Mouse (Mus musculus) spleen, adult 18-20 months (tissue): ENCODE measurements around the gene Bloc1s3.
"Not testable (repeated sequence)": the region's sequence is repeated elsewhere in the genome, so short reads cannot be mapped to it uniquely, and the experiment has no call there.

ENCODE experiments used
- DNase-seq, 2 experiments: peaks; one replicate each; pipeline ENCODE4 v3.0.0; 2022; ENCODE audit warnings: mixed read lengths in 2 of 2

The Bloc1s3 gene

DNA sequence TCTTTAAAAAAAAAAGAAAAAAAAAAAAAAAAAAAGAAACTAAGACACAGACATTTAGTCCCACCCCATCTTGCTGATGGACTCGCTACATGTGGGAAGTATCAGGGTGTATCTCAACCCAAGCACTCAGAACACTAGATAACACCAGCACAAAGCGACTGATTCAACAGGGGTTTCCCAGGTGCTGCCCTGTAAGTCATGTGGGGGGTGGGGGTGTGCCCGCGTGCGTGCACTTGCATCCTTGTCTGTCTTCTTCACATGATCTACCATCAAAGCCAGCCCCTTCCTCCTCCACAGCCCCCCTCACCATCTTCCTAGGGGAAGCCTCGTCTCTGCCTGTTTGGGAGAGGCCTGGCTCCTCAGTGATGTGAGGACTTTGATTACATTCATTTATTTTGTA is 4.2 kb upstream of the Bloc1s3 start:
- no peak for DNase-seq

DNA sequence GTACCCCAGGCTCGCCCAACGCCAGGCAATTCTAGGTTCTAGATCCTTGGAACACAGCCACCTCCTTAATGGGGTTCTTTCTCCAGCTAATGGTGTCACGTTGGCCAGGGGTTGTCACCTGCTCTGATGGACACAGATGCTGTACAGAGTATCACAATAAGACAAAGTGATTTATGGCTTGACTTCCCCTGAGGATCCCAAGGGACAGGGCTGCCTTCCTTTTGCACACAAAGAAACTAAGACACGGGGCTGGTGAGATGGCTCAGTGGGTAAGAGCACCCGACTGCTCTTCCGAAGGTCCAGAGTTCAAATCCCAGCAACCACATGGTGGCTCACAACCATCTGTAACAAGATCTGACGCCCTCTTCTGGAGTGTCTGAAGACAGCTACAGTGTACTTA is 3.8 kb upstream of the Bloc1s3 start:
- not testable (repeated sequence) for DNase-seq

DNA sequence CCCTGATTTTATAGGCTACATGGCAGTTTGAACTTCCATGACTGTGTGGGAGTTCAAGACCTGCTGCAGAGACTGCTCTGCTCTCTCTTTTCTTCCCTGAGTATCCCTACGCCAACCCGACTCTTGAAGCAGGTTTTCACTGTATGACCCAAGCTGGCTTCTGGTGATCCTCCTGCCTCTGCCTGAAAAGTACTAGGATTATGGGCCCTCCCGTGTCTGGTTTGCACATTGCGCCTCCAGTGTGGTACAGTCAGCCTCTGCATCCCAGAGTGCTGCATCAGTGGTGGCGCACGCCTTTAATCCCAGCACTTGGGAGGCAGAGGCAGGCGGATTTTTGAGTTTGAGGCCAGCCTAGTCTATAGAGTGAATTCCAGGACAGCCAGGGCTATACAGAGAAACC is 1.6 kb upstream of the Bloc1s3 start:
- no peak for DNase-seq

DNA sequence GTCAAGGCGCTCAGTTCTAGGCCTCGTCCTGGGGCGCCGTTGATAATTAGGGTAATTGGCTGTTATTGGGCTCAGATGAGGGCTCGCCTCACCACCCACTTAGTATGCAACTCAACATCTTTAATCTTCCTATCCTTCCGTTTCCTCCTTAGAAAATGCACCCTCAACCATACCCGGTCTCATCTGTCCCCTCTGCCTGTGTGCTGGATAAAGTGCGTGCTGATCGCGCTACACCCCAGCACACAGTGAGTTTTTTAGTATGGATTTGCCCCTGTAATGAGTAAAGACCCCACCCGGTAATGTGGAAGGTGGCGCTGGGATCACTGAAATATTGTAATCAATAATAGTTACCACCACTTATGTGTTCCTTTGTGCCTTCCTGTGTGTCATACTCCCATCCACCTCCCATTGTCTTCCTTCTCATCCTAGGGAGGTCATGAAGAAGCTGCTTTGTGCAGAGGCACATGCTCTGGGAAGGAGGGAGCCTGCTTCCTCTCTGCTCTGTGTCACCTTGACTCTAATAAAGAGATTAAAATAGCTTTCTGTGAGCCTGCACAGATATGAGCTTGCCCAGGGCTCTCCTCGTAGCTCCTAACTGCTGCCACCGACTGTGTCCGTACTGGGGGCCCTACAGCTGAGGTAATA is 879 bp upstream of the Bloc1s3 start:
- no peak for DNase-seq

DNA sequence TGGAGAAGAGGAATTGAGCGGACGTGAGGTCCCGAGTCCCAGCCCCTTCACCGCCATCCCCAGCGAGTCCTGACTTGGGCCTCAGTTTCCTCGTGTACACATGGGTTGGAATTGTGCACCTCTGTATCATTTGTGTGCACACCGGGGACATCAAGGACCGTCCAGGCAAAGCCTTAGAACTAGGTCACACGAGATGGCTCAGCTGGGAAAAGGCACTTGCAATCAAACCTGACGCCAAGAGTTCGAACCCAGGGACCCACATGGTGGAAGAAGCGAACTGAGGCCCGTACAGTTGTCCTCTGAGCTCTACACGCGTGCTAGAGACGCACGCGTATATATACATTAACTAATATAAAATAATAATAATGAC is 570 bp downstream of the Bloc1s3 start:
- DNase-seq: no peak

DNA sequence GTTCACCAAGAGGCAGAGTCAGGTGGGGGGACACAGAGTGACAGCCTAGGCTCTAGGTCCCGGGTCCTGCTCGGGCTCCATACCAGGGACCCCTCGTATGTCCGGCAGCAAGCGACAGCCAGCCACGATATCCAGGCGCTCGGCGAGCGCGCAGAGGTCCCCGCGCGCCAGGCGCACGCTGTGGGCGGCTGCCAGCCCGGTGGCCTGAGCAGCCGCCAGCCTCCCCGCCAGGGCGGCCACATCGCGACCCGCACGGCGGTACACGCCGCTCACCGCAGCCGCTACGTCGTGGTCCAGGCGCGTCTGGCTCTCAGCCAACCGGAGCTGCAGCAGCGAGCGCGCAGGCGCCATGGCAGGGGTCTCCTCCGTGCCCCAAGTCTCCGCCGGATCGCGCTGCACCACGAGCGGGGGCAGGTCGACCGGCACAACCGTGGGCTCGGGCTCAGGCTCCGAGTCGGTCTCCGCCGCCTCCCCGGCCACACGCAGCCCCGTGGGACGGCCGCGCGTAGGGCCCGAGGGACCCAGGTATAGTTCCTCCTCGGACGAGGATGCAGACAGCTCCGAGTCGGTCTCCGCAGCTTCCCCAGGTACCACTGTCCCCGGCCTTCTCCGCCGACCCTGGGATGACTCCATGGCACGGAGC is 1.1 kb downstream of the Bloc1s3 start:
- peak; percentile 38 to 50 for DNase-seq

DNA sequence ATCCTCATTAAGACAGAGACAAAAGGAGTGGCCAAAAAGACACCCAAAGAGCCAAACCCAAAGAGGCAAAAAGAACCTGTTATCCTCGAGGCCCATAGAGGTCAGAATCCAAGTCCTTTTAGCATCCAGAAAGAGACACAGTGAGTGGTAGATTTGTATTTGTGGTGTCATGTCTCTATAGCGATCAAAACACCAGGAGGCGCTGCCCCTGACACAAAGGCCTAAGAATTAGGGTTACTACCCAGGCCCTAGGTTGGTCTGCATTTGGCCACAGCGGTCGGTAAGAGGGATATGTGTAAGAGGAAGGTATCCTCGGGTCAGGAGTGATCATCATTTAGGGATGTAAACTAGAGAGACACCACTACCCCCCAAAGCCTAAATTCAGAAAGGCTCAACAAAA is 1.8 kb downstream of the Bloc1s3 start:
- DNase-seq: no peak

DNA sequence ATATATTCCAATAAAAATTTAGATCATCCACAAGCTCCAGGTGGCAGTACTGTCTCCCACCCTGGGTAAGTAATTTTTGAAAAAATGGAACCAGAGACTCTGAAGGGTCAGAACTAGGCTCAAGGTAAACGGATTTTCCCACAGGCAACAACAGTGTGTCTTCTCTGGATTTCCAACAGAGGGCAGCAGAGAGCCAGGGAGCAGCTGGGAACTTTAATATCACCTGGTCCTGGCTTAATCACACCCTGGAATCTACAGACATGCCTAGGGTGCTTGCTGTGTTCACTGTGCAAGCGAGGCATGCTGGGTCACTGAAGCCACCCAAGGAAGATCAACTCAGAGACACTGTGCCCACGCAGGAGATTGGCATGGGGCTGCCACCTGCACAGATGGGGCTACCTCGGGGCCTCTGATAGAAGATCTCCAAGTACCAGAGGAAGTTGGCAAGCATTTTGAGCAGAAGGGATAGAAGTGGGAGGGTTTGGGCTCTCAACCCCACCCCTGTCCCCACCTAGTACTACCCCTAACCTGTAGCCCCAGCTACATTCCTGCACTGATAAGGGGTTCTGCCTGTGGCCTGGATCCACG is 4.6 kb downstream of the Bloc1s3 start:
- DNase-seq: no peak

DNA sequence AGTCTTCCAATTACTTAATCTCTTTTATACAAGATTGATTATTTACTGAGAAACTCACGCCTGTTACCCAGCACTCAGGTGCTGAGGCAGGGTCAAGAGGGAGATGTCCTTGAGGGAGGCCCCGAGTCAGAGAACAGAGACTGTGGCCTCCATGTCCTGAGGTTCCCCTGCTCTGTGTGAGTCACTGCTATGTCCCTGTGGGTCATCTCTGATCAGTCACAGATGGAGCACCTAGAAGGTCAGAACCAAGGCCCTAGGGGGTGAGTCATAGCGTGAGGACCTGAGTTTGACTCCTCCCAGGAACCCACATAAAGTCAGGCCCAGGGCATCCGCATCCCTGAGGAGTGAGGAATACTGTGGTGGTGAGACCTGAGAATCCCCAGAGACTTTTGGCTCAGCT is 6.5 kb downstream of the Bloc1s3 start:
- DNase-seq: no peak

DNA sequence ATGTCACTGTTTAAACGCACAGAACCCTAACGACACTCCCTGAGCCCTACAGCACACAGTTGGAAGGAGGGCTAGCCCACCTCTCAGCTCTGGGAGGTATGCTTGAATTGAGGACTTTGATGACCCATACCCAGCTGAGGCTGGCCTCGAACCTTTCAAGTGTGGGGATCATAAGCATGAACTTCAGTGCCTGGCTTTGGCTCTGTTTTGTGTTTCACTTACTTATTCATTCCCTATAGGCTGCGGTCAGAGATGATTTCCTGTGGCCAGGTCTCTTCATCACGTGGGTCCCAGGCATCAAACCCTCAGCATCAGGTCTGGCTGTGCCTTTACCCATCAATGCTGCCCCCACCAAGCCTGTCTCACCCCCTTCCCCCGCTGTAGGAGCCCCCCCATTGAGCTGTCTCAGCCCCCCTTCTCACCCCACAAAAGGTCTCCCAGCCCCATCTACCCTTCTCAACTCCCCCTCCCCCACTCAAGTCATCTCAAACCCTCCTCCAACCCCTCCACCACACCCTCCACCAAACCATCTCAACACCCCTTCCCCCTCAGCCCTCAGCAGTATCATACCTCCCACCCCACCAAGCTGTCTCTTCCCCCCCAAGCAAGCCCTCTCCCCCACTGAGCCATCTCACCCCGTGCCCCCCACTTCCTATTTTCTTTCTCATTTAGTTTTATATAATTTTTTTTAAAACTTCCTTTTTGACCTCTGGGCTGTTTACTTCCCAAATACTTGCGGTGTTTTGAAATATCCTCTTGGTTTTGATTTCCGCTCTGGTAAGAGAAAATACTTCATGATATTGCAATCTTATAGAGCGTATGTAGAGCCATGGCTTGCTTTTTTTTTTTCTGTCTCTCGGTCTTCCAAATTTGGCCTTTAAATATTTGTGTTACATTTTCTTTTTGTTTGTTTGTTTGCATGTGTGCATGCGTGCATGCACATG is 7.5 kb downstream of the Bloc1s3 start:
- DNase-seq: no peak

DNA sequence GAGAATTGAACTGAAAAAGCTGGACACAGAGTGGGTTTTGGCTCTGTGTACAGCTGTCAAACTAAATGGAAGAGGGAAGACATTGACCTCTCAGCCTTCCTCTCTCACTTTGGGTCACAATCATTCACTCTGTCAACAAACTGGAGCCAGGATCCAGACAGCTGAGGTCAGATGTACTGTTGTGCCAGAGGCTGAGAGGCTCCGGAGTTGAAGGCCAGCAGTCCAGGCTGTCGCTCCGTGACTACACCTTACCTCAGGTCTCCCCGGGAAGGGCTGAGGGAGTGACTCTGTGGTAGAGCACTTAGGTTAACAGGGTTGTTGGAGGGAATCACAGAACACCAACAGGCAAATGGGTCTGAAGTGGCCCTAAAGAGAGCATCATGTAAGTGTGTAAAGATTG is 9.8 kb downstream of the Bloc1s3 start:
- DNase-seq: no peak

DNA sequence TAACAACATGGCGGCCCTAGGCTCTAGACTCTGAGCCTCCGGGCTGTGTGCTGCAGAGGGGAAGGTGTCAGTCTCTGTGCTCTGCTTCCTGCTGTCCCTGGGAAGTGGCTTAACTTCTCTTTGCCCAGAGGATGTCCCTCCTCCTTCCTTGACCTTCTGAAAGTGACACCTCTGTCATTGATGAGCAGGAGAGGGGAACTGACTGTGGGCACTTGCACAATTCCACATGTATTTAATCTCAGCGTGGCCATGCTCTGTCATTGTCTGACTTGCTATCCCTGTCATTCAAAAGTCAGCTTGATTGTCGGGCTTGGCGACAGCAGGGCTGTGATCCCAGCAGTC is 12.0 kb downstream of the Bloc1s3 start:
- no peak for DNase-seq

DNA sequence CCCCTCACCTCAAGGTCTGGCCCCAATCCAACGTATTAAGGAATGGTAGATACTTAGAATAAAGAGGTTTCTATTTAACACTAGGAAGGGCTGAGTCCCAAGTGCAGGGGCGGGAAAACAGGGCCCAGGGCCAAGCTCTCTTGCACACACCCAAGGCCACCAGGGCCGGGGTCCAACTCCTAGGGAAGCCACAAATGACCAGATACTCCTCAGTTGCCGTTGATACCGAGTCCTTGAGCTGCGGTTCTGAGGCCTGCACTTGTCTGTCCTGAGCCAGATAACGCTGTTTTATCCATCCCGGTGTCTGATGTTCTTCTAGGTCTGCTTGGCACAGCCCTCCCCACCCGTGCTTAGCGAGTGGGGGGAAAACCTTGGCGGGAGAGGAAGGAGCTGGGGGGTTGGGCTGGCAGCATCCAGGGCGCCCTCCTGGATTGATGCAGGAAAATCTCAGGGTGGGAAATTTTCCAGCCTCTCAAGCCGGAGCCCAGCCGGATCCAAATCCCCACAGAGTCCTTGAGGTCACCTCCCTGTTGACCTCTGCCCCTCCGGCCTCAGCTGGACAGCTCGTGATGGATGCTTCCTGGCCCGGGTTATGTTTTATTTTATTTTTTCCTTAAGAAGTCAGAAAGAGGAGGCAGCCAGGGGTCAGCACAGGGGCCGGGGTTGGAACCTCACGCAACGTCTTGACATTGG is 12.5 kb downstream of the Bloc1s3 start:
- DNase-seq: no peak

DNA sequence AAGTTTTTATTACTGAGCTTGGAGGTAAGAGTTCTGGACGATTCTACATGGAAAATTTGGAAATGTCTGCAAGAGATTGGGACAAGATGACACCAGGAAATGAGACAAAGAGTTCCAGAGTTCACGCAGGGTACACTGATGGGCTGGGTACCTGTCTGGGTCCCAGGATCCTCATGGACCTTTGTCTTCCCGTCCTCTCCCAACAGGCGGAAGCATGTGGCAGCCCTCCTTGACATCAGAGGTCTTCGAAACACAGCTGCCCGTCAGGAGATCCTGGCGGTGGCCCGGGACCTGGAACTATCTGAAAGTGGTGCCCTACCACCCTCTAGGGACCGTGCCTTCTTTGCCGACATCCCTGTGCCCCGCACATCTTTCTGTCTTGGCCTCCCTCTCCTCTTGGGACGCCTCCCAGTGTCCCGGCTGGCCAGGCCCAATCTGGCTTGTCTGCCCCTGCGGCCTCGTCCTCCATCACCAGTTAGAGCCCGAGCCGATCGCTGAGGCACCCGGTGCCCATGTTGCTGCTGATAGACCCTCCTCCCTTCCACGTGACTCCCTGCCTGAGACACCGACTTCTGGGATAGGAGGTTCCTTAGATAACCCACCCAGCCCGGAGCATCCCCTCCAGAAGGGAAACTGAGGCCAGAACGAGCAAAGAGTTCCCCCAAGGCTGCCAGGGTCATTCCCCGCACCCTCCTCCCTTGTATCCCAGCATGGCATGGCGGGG is 13.3 kb downstream of the Bloc1s3 start:
- DNase-seq: no peak

DNA sequence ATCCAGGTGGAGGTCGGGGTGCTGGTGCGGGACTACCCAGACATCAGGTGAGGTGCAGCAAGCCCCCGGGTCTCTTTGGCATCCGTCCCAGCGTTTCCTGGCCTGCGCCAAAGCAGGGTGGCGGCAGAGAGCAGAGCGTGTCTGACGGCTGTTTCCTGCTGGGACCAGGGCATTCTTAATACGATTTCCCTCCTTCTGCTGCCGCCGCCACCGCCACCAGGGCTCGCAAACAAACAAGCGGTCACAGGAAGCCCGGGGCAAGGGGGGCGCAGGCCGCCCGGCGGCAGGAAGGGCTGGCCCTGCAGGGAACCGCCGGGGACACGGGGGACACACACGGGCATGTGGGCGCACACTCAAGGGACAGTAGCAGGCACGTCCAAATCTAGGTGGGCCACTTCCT is 16.4 kb downstream of the Bloc1s3 start:
- DNase-seq: peak in 1 of 2 experiments; percentile 27

DNA sequence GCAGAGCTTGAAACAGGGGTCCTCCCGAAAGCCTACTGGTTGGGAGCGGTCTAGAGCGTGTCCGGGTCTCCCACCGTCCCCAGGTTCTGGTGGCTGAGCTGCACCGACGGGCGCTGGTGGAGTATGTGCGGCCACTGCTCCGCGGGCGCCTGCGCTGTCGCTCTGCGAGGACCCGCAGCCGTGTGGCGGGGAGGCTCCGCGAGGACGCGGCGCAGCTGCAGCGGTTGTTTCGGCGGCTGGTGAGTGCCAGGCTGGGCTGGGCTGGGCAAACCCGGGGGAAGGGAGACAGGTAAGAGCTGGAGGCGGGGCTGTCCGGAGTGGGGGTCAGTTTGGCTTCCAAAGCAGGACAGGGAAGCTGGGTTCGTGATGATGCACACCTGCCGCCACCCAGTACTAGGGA is 18.6 kb downstream of the Bloc1s3 start:
- DNase-seq: no peak

DNA sequence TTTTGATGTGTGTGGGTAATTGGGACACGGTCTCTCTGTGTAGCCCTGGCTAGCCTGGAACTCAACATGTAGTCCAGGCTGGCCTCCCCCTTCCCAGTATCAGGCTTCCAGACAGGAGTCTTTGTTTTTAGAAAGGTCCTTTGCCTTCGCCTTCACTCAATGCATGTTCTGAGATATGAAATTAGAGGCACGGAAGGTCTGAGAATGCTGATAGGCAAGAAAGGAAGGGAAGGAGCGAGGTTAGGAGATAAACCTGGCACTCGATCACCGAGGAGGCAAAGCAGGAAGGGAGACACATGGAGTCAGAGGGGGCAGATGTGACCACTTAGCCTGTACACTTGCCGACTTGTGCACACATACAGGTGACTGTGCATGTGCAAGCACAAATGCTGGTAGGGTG is 21.6 kb downstream of the Bloc1s3 start:
- DNase-seq: no peak

DNA sequence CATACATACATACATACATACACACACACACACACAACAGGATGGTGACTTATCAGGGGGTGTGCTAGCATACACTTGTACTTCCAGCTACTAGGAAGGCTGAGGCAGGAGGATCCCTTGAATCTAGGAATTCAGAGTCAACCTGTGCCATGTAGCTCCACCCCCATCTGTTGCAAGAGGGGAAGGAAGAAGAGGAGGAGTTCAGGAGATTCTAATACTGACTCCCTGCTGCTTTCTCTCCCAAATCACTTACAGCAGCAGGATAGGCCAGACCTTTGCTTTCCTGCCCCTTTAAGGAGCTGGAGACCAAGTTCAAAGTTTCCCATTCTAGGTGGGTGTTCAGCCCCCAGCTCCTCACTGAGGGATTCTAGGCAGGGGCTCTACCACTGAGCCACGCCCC is 22.7 kb downstream of the Bloc1s3 start:
- DNase-seq: no peak

DNA sequence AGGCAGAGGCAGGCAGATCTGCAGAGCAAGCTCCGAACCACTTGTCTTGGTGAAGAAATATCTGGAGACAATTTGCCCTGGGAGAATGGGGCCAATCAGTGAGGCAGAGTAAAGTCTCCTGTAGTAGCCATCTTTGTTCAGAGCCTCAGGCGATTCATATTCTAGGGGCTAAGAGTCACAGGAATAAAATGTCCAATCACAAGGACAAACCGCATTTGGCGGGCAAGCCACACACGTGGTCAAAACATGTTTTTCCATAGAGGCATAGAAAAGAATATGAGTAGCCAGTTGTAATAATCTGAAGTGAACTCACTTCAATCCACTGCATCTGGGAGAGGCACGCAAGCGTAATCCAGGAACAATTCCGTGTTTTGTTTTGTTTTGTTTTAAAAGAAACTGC is 24.9 kb downstream of the Bloc1s3 start:
- no peak for DNase-seq

DNA sequence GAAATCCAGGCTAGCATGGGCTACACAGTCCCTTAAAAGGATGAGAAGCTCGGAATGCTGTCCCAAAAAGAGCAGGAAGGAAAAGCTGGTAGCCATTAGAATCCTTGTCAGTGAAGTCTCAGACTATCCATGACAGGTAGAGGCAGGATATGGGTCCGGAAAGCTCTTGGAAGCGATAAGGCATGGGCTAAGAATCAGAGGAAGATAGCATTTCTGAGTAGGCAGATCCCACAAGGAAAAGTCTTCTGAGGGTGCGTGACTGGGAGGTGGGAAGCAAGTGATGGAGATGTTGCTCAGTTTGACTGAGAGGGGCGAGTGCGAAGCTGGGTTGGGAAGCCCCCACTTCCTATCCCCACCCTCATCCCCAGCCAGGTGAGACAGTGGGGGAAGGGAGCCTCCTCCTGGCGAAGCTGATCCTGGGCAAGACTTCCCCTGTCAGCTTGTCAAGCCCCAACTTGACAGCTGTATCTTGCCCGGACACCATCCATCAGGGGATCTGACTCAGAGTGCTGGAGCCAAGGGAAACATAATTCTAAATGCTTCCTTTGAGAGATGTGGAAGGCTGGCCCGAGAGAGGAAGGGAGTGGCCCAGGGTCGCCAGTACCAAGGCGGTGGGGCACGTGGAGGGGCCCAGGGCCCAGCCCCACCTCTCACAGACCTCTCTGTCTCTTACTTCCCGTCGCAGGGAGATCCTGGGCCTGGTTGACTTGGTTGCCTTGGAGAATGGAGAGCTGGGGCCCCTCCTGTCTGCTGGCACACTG is 30.4 kb downstream of the Bloc1s3 start:
- no peak for DNase-seq

DNA sequence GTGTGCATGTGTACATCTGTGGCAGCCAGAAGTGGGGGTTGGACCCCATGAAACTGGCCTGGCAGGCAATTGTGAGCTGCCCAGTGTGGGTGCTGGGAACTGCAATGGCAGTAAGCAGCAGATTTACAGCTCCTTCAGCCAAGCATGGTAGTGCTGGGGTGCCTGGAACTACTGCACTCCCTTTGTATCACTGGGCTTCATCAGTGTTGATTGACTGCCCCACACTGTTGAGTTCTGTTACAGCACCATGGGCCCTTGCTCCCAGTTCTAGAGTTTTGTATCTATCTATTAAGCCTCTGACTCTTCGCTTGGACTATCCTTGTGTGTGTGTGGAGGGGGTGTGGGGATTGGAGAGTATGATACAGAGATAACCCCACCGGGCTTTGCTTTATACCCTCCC is 31.1 kb downstream of the Bloc1s3 start:
- DNase-seq: no peak
